Mouse (Mus musculus): ENCODE results near the gene Gas7. TPM values are rescaled to one million over a fixed set of nuclear protein-coding genes. Genes with fewer than 3 reads are reported as not detected.

Gene Gas7
- polyA plus RNA-seq, 1 experiment from 2014 or later: 53.5 TPM

- ATAC-seq: no peak
- H3K9ac ChIP-seq (ENCODE audit: low read depth, low read length): no peak overlapping the region
- H3K36me3 ChIP-seq (ENCODE audit: control insufficient read depth, insufficient read depth, low read length): no peaks in the 10 kb centered on the region
- H3K9me3 ChIP-seq (replicated peaks; ENCODE audit: control insufficient read depth, low read length, poor library complexity, severe bottlenecking): no peaks in the 10 kb centered on the region
- H3K27me3 ChIP-seq (ENCODE audit: control insufficient read depth, insufficient read depth, low read depth, low read length): no peaks in the 10 kb centered on the region
- H3K4me2 ChIP-seq (ENCODE audit: low read length): no peak overlapping the region
- 75% methylated on average over 8 of the region's 8 CpGs for WGBS
- H3K27ac ChIP-seq (ENCODE audit: low read length): no peak overlapping the region
- H3K4me3 ChIP-seq (ENCODE audit: low read depth, low read length): no peak overlapping the region
- no peaks in the 10 kb centered on the region for H3K4me1 ChIP-seq (ENCODE audit: control insufficient read depth, insufficient read depth, low read length)
Observed at GRCm38 (mm10) chr11:67723231-67724013, 268.2 kb downstream of the Gas7 start.

- H3K4me2 ChIP-seq (ENCODE audit: low read length): no peak overlapping the region
- no peak for ATAC-seq
- H3K36me3 ChIP-seq (ENCODE audit: control insufficient read depth, insufficient read depth, low read length): no peaks in the 10 kb centered on the region
- H3K4me1 ChIP-seq (ENCODE audit: control insufficient read depth, insufficient read depth, low read length): no peaks in the 10 kb centered on the region
- WGBS: 81% methylated on average over 6 of the region's 6 CpGs
- no peak overlapping the region for H3K27ac ChIP-seq (ENCODE audit: low read length)
- no peak overlapping the region for H3K4me3 ChIP-seq (ENCODE audit: low read depth, low read length)
- no peaks in the 10 kb centered on the region for H3K27me3 ChIP-seq (ENCODE audit: control insufficient read depth, insufficient read depth, low read depth, low read length)
- H3K9me3 ChIP-seq (replicated peaks; ENCODE audit: control insufficient read depth, low read length, poor library complexity, severe bottlenecking): no peaks in the 10 kb centered on the region
- no peak overlapping the region for H3K9ac ChIP-seq (ENCODE audit: low read depth, low read length)
Observed at GRCm38 (mm10) chr11:67727095-67727494, 271.9 kb downstream of the Gas7 start.

- Histone ChIP-seq H3K4me1 (ENCODE audit: control insufficient read depth, insufficient read depth, low read length) (no peaks in the 10 kb centered on the region), H3K9ac (ENCODE audit: low read depth, low read length) (no peak overlapping the region), H3K27me3 (ENCODE audit: control insufficient read depth, insufficient read depth, low read depth, low read length) (no peaks in the 10 kb centered on the region), H3K27ac (ENCODE audit: low read length) (no peak overlapping the region), H3K4me3 (ENCODE audit: low read depth, low read length) (no peak overlapping the region), H3K9me3 (replicated peaks; ENCODE audit: control insufficient read depth, low read length, poor library complexity, severe bottlenecking) (no peaks in the 10 kb centered on the region), H3K4me2 (ENCODE audit: low read length) (no peak overlapping the region), H3K36me3 (ENCODE audit: control insufficient read depth, insufficient read depth, low read length) (no peaks in the 10 kb centered on the region)
- no peak for ATAC-seq
Observed at GRCm38 (mm10) chr11:67728726-67729125, 273.5 kb downstream of the Gas7 start.

GRCm38 (mm10) chr11:67731056-67731455 lies 275.8 kb downstream of the Gas7 start:
- 71% methylated on average over 2 of the region's 2 CpGs for WGBS

GRCm38 (mm10) chr11:67733726-67734125 lies 278.5 kb downstream of the Gas7 start:
- H3K4me1 ChIP-seq (ENCODE audit: control insufficient read depth, insufficient read depth, low read length): no peaks in the 10 kb centered on the region
- no peak overlapping the region for H3K27ac ChIP-seq (ENCODE audit: low read length)
- no peak overlapping the region for H3K4me2 ChIP-seq (ENCODE audit: low read length)
- WGBS: 80% methylated on average over 1 of the region's 1 CpGs
- no peak overlapping the region for H3K9ac ChIP-seq (ENCODE audit: low read depth, low read length)
- no peak for ATAC-seq
- no peaks in the 10 kb centered on the region for H3K36me3 ChIP-seq (ENCODE audit: control insufficient read depth, insufficient read depth, low read length)
- no peak overlapping the region for H3K4me3 ChIP-seq (ENCODE audit: low read depth, low read length)
- H3K27me3 ChIP-seq (ENCODE audit: control insufficient read depth, insufficient read depth, low read depth, low read length): no peaks in the 10 kb centered on the region
- H3K9me3 ChIP-seq (replicated peaks; ENCODE audit: control insufficient read depth, low read length, poor library complexity, severe bottlenecking): no peaks in the 10 kb centered on the region

More at GRCm38 (mm10) chr11:67731056-67731455, 275.8 kb downstream of the Gas7 start:
- H3K4me3 ChIP-seq (ENCODE audit: low read depth, low read length): no peak overlapping the region
- H3K9ac ChIP-seq (ENCODE audit: low read depth, low read length): no peak overlapping the region
- H3K27ac ChIP-seq (ENCODE audit: low read length): no peak overlapping the region
- no peaks in the 10 kb centered on the region for H3K9me3 ChIP-seq (replicated peaks; ENCODE audit: control insufficient read depth, low read length, poor library complexity, severe bottlenecking)
- H3K4me1 ChIP-seq (ENCODE audit: control insufficient read depth, insufficient read depth, low read length): no peaks in the 10 kb centered on the region
- no peak for ATAC-seq
- no peaks in the 10 kb centered on the region for H3K27me3 ChIP-seq (ENCODE audit: control insufficient read depth, insufficient read depth, low read depth, low read length)
- H3K4me2 ChIP-seq (ENCODE audit: low read length): no peak overlapping the region
- no peaks in the 10 kb centered on the region for H3K36me3 ChIP-seq (ENCODE audit: control insufficient read depth, insufficient read depth, low read length)

DNA sequence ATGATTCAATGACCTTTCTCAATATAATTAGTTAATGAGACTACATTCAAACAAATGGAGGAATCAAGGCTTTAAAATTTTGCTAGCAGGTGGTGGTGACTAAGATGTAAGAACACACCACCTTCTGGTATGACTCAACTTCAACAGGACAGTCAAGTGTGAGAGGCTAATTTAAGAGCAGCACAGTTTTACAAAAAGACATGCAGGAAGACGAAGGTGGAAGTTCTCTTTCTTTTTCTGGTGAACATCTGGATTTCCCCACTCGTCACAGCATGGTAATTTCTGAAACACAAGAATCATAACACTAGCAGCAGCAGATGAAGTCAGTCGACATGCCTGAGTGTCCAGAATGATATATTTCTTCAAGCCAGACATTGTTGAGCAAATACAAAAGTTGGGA lies 279.4 kb downstream of the Gas7 start:
- 82% methylated on average over 3 of the region's 3 CpGs for WGBS
- ATAC-seq: no peak
- no peak overlapping the region for H3K4me3 ChIP-seq (ENCODE audit: low read depth, low read length)

GRCm38 (mm10) chr11:67738345-67738744 lies 283.1 kb downstream of the Gas7 start:
- H3K9me3 ChIP-seq (replicated peaks; ENCODE audit: control insufficient read depth, low read length, poor library complexity, severe bottlenecking): no peaks in the 10 kb centered on the region
- no peak overlapping the region for H3K9ac ChIP-seq (ENCODE audit: low read depth, low read length)
- WGBS: 91% methylated on average over 6 of the region's 6 CpGs
- ATAC-seq: no peak
- H3K36me3 ChIP-seq (ENCODE audit: control insufficient read depth, insufficient read depth, low read length): no peaks in the 10 kb centered on the region
- no peaks in the 10 kb centered on the region for H3K4me1 ChIP-seq (ENCODE audit: control insufficient read depth, insufficient read depth, low read length)
- no peak overlapping the region for H3K4me3 ChIP-seq (ENCODE audit: low read depth, low read length)
- H3K27ac ChIP-seq (ENCODE audit: low read length): no peak overlapping the region
- H3K4me2 ChIP-seq (ENCODE audit: low read length): no peak overlapping the region
- H3K27me3 ChIP-seq (ENCODE audit: control insufficient read depth, insufficient read depth, low read depth, low read length): no peaks in the 10 kb centered on the region

More for the DNA sequence above, 279.4 kb downstream of the Gas7 start:
- Histone ChIP-seq H3K4me1 (ENCODE audit: control insufficient read depth, insufficient read depth, low read length) (no peaks in the 10 kb centered on the region), H3K27me3 (ENCODE audit: control insufficient read depth, insufficient read depth, low read depth, low read length) (no peaks in the 10 kb centered on the region), H3K36me3 (ENCODE audit: control insufficient read depth, insufficient read depth, low read length) (no peaks in the 10 kb centered on the region), H3K9me3 (replicated peaks; ENCODE audit: control insufficient read depth, low read length, poor library complexity, severe bottlenecking) (no peaks in the 10 kb centered on the region), H3K9ac (ENCODE audit: low read depth, low read length) (no peak overlapping the region), H3K4me2 (ENCODE audit: low read length) (no peak overlapping the region), H3K27ac (ENCODE audit: low read length) (no peak overlapping the region)

Other genes starting within 250 kb of the Gas7 start
- gene Myh4, start 217.4 kb upstream of the Gas7 start, polyA plus RNA-seq (2015; fragmentation: Nextera tagmentation; extraction: Ambion mirVana): 0.11 and 0.14 TPM in 2 replicates
- gene Myh8, start 178.3 kb upstream of the Gas7 start, polyA plus RNA-seq (2015; fragmentation: Nextera tagmentation; extraction: Ambion mirVana): 0.80 and 0.83 TPM in 2 replicates
- gene Myh13, start 133.8 kb upstream of the Gas7 start, polyA plus RNA-seq (2015; fragmentation: Nextera tagmentation; extraction: Ambion mirVana): 0.14 and 0.29 TPM in 2 replicates
- gene Rcvrn, start 239.9 kb downstream of the Gas7 start, polyA plus RNA-seq (2015; fragmentation: Nextera tagmentation; extraction: Ambion mirVana): not detected in 2 replicates